Mouse (Mus musculus) embryonic facial prominence, embryonic 14.5 days (tissue): ENCODE results near the gene Qprt. TPM values are rescaled to one million over a fixed set of nuclear protein-coding genes. Genes with fewer than 3 reads are reported as not detected.

Experiments used
- ATAC-seq: fragments of 200-750 bp; cut with Nextera tagmentation; 2 replicates; pipeline ENCODE4 v1.8.0; 2017; ENCODE audit warnings: low read depth, moderate number of reproducible peaks, moderate TSS enrichment
- DNase-seq: peaks from one replicate; pipeline ENCODE4 v3.0.0-alpha.2; 2015; ENCODE audit warnings: low spot score
- H3K27ac ChIP-seq: fragments of 300-500 bp; sonication (generic); replicated peaks from 2 replicates; pipeline ENCODE4 v1.5.1; 2014; ENCODE audit warnings: low read depth, mild to moderate bottlenecking, low read length, moderate library complexity
- H3K27me3 ChIP-seq: fragments of 300-500 bp; sonication (generic); replicated peaks from 2 replicates; pipeline ENCODE4 v1.6.1; 2014; ENCODE audit warnings: low read length; ENCODE audit not compliant: control insufficient read depth, insufficient read depth
- H3K36me3 ChIP-seq: fragments of 300-500 bp; sonication (generic); 2 replicates; pipeline ENCODE4 v1.6.1; 2014; ENCODE audit warnings: low read length, mixed read lengths; ENCODE audit not compliant: control insufficient read depth, insufficient read depth
- H3K4me1 ChIP-seq: fragments of 300-500 bp; sonication (generic); 2 replicates; pipeline ENCODE4 v1.6.1; 2014; ENCODE audit warnings: antibody characterized with exemption, low read length; ENCODE audit not compliant: control insufficient read depth, insufficient read depth
- H3K4me2 ChIP-seq: fragments of 300-500 bp; sonication (generic); 2 replicates; pipeline ENCODE4 v1.6.1; 2014; ENCODE audit warnings: low read depth, mild to moderate bottlenecking, low read length, moderate library complexity, mixed read lengths
- H3K4me3 ChIP-seq: fragments of 300-500 bp; sonication (generic); 2 replicates; pipeline ENCODE4 v1.5.1; 2014; ENCODE audit warnings: low read depth, mild to moderate bottlenecking, low read length
- H3K9ac ChIP-seq: fragments of 300-500 bp; sonication (generic); 2 replicates; pipeline ENCODE4 v1.6.1; 2014; ENCODE audit warnings: low read depth, mild to moderate bottlenecking, low read length, moderate library complexity, mixed read lengths
- H3K9me3 ChIP-seq: fragments of 300-500 bp; sonication (generic); 2 replicates; pipeline ENCODE4 v1.6.1; 2016; ENCODE audit warnings: low read length; ENCODE audit not compliant: control insufficient read depth
- WGBS: fragments of 180-500 bp; shearing (Covaris S2); extraction: QIAGEN DNeasy Blood & Tissue Kit; methylation state at CpG from one replicate; pipeline ENCODE4 v1.1.7; 2014; 5-methylcytosine and 5-hydroxymethylcytosine counted together
- polyA plus RNA-seq: library from polyadenylated mRNA; unstranded; fragments of >200 nt; fragmentation: Nextera tagmentation; extraction: Ambion mirVana; gene quantifications from 2 replicates; pipeline ENCODE4 v1.2.1, GENCODE M21; 2014

The Qprt gene
- polyA plus RNA-seq, 1 experiment from 2014 or later = 6.8 TPM

DNA sequence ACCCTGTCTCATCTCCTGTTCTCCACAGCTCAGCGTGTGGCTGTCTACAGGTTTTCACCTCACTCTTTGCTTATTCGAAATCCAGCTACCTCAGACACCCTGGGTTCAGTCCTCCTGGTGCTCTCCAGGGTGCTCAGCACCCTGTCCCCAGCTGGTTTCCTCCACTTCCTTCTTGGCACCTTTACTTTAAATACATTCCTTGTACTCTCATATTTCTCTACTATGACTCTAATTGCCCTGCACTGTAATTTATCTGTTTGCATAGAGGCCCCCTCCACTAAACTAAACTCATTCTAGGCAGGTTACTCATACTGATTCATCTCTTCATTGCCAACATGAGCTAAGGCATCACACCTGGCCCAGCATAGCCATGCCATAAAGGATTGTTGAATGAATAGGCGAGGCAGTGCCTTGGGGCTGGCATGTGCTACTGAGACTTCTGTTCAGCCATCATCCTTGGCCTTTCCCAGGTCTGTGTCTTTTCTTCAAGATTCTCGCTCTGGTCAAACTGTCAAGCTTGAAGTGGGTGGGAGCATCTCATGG is 51.1 kb downstream of the Qprt start:
- ATAC-seq (no peak), DNase-seq (no peak)
- Histone ChIP-seq H3K9ac (no peak overlapping the region), H3K4me3 (no peak overlapping the region), H3K4me2 (no peak overlapping the region), H3K36me3 (no peaks in the 10 kb centered on the region), H3K9me3 (no peaks in the 10 kb centered on the region), H3K4me1 (no peaks in the 10 kb centered on the region), H3K27ac (no peak overlapping the region), H3K27me3 (no peaks in the 10 kb centered on the region)
- WGBS = 75% methylated on average over 4 of the region's 4 CpGs

DNA sequence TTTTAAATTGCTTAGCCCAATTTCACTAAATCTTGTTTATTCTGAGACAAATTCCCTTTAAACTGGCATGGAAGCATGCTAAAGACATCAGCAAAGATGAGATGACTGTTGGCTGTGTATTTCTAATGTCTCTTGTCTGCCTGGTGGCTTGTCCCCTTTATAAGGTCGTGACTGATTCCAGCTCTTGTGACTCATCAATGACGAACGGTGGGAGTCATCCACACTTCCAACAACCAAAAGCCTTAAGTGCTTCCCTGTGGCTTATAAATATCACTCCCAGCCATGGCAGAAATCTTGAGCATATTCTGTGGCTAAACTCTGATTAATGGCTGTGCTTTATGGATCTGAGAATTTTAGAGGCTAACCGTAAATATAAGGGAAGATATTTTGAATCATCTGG is 55.7 kb downstream of the Qprt start:
- no peak for DNase-seq
- ATAC-seq = no peak
- Histone ChIP-seq H3K36me3 (no peaks in the 10 kb centered on the region), H3K4me2 (no peak overlapping the region), H3K27ac (no peak overlapping the region), H3K9ac (no peak overlapping the region), H3K9me3 (no peaks in the 10 kb centered on the region), H3K4me3 (no peak overlapping the region), H3K4me1 (no peaks in the 10 kb centered on the region), H3K27me3 (no peaks in the 10 kb centered on the region)
- 75% methylated on average over 4 of the region's 4 CpGs for WGBS

DNA sequence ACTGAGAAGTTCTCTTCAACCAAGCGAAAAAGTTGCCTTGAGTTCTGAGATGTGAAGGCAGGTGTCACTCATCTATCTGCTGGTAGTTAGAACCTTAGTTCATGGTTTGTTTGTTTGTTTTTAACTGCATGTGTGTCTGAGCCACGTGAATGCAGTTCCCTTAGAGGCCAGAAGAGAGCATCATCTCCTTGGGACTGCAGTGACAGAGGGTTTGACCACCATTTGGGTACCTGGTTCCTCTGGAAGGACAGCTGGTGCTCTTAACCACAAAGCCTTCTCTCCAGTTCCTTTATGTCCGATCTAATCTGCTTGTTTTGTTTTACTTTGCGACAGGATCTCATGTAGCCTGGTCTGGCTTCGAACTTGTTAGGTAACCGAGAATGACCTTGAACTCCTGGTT is 56.5 kb downstream of the Qprt start:
- WGBS = 90% methylated on average over 6 of the region's 6 CpGs
- Histone ChIP-seq H3K27ac (no peak overlapping the region), H3K36me3 (no peaks in the 10 kb centered on the region), H3K4me3 (no peak overlapping the region), H3K9me3 (no peaks in the 10 kb centered on the region), H3K4me2 (no peak overlapping the region), H3K9ac (no peak overlapping the region), H3K27me3 (no peaks in the 10 kb centered on the region), H3K4me1 (no peaks in the 10 kb centered on the region)
- ATAC-seq = no peak
- DNase-seq = no peak

Other genes starting within 250 kb of the Qprt start
- gene Taok2, start 237.5 kb downstream of the Qprt start, polyA plus RNA-seq = 29.1 and 31.9 TPM in 2 replicates
- gene Tmem219, start 199.3 kb downstream of the Qprt start, polyA plus RNA-seq = 30.2 and 33.2 TPM in 2 replicates
- 13.7 and 16.8 TPM in 2 replicates for gene Kctd13, start 193.3 kb downstream of the Qprt start, polyA plus RNA-seq
- gene Asphd1, start 172.6 kb downstream of the Qprt start, polyA plus RNA-seq = 0.29 and 0.61 TPM in 2 replicates
- 1.6 and 2.1 TPM in 2 replicates for gene Sez6l2, start 171.7 kb downstream of the Qprt start, polyA plus RNA-seq
- gene Cdipt, start 146.3 kb downstream of the Qprt start, polyA plus RNA-seq = 88.0 and 98.2 TPM in 2 replicates
- 1.3 and 1.8 TPM in 2 replicates for gene Cdiptos, start 146.1 kb downstream of the Qprt start, polyA plus RNA-seq
- gene Mvp, start 107.6 kb downstream of the Qprt start, polyA plus RNA-seq = 9.5 and 9.9 TPM in 2 replicates
- gene Pagr1b, start 105.7 kb downstream of the Qprt start, polyA plus RNA-seq = 0.39 TPM in 1 of 2 replicates, not detected in the other
- 12.8 and 30.5 TPM in 2 replicates for gene Pagr1a, start 104.9 kb downstream of the Qprt start, polyA plus RNA-seq
- gene Gm42742, start 101.1 kb downstream of the Qprt start, polyA plus RNA-seq = 53.5 and 66.6 TPM in 2 replicates
- gene Prrt2, start 101.0 kb downstream of the Qprt start, polyA plus RNA-seq = 19.5 and 21.6 TPM in 2 replicates
- 57.3 TPM in 2 replicates for gene Maz, start 95.2 kb downstream of the Qprt start, polyA plus RNA-seq
- 74.9 and 96.4 TPM in 2 replicates for gene Kif22, start 79.8 kb downstream of the Qprt start, polyA plus RNA-seq
- not detected in 2 replicates for gene Zg16, start 34.9 kb downstream of the Qprt start, polyA plus RNA-seq
- gene AI467606, start 30.9 kb downstream of the Qprt start, polyA plus RNA-seq = 3.8 and 4.5 TPM in 2 replicates
- 0.32 and 0.34 TPM in 2 replicates for gene Spn, start 15.6 kb upstream of the Qprt start, polyA plus RNA-seq
- 45.4 and 55.1 TPM in 2 replicates for gene Cd2bp2, start 73.8 kb upstream of the Qprt start, polyA plus RNA-seq
- 25.0 and 27.1 TPM in 2 replicates for gene Tbc1d10b, start 86.2 kb upstream of the Qprt start, polyA plus RNA-seq
- 1,018 and 1,489 TPM in 2 replicates for gene Mylpf, start 86.7 kb upstream of the Qprt start, polyA plus RNA-seq
- 14.0 and 17.2 TPM in 2 replicates for gene Zfp553, start 110.8 kb upstream of the Qprt start, polyA plus RNA-seq
- gene Sept1, start 110.9 kb upstream of the Qprt start, polyA plus RNA-seq = 12.5 and 15.9 TPM in 2 replicates
- gene Zfp771, start 122.0 kb upstream of the Qprt start, polyA plus RNA-seq = 53.4 and 54.0 TPM in 2 replicates
- gene Dctpp1, start 138.5 kb upstream of the Qprt start, polyA plus RNA-seq = 154 and 157 TPM in 2 replicates
- gene Sephs2, start 151.8 kb upstream of the Qprt start, polyA plus RNA-seq = 59.6 and 62.2 TPM in 2 replicates
- gene Itgal, start 174.0 kb upstream of the Qprt start, polyA plus RNA-seq = 1.2 and 1.7 TPM in 2 replicates
- gene Zfp768, start 223.4 kb upstream of the Qprt start, polyA plus RNA-seq = 5.2 and 5.9 TPM in 2 replicates